Mouse (Mus musculus) G1E-ER4 (cell line): ENCODE measurements around the gene Pitx3. TPM values are rescaled to one million over a fixed set of nuclear protein-coding genes. Genes with fewer than 3 reads are reported as not detected.

Experiments used
- GATA1 ChIP-seq: IDR thresholded peaks from one replicate; pipeline ENCODE4 v1.8.0; 2012; ENCODE audit warnings: low read length, inconsistent platforms
- polyA plus RNA-seq: library from polyadenylated mRNA; stranded (reverse); fragments of >175 nt; gene quantifications from 2 replicates; pipeline ENCODE4 v1.2.3, GENCODE M21; 2012

Gene Pitx3
- polyA plus RNA-seq, 1 experiment = not detected

- TF ChIP-seq GATA1 = no peak
Observed at GRCm38 (mm10) chr19:46136639-46137580, 11.2 kb downstream of the Pitx3 start.

GRCm38 (mm10) chr19:46135789-46136638 is 12.1 kb downstream of the Pitx3 start:
- no peak for TF ChIP-seq GATA1

DNA sequence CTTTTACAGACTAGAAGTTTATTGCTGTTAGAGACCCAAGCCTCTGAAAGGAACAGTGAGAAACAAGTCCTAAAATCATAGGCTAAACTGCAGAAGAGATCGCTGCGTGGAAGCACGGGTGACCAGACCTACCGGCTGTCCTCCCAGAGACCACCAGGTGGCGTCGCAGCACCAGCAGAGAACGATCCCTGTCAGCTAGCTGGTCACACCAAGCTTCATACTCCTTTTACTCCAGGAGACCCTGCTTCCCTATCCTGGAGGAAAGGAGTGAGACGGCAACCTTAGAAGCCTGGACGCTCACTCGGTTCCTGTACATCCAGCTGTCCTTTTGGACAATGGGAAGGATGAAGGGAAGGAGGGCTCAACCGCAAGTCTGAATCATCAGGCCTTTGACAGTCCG is 12.8 kb downstream of the Pitx3 start:
- TF ChIP-seq GATA1 = no peak

- TF ChIP-seq GATA1 = no peak
Observed at GRCm38 (mm10) chr19:46132577-46132976, 15.5 kb downstream of the Pitx3 start.

- TF ChIP-seq GATA1 = no peak
Observed at GRCm38 (mm10) chr19:46131694-46132525, 16.2 kb downstream of the Pitx3 start, which contains the start of gene Elovl3. Gene Elovl3, plus strand, starts transcription at chr19:46131897.

GRCm38 (mm10) chr19:46131283-46131682 is 16.8 kb downstream of the Pitx3 start:
- no peak for TF ChIP-seq GATA1

DNA sequence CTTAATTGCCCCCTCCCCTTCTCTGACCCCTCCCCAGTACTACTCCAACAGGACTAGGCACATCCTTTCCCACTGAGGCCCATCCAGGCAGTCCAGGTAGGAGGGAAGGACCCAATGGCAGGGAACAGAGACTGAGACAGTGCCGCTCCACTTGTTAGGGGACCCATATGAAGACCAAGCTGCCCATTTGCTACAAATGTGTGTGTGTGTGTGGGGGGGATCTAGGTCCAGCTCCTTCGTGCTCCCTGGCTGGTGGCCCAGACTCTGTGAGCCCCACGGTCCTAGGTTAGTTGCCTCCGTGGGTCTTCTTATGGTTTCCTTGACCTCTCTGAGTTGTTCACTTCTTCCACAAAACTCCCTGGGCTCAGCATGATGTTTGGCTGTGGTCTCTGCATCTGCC is 21.8 kb downstream of the Pitx3 start:
- TF ChIP-seq GATA1 = no peak

DNA sequence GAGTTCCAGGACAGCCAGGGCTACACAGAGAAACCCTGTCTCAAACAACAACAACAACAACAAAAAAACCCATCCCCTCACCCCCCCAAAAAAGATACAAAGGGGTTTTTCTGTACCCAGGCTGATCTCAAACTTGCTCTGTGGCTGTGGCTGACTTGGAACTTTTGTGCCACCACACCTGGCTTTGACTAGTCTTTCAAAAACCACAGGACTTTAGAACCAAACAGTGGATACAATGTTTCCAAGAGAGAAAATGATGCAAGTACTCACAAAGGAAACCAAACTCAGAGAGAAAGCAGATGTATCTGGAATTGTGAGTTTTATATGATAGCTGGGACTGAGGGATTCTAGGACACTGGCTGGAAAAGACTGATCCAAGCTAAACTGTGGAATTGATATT is 23.5 kb downstream of the Pitx3 start:
- TF ChIP-seq GATA1 = no peak

- TF ChIP-seq GATA1 = no peak
Observed at GRCm38 (mm10) chr19:46123876-46124275, 24.2 kb downstream of the Pitx3 start.

- no peak for TF ChIP-seq GATA1
Observed at GRCm38 (mm10) chr19:46120872-46121271, 27.3 kb downstream of the Pitx3 start.

- TF ChIP-seq GATA1 = no peak
Observed at GRCm38 (mm10) chr19:46119458-46119857, 28.7 kb downstream of the Pitx3 start.

DNA sequence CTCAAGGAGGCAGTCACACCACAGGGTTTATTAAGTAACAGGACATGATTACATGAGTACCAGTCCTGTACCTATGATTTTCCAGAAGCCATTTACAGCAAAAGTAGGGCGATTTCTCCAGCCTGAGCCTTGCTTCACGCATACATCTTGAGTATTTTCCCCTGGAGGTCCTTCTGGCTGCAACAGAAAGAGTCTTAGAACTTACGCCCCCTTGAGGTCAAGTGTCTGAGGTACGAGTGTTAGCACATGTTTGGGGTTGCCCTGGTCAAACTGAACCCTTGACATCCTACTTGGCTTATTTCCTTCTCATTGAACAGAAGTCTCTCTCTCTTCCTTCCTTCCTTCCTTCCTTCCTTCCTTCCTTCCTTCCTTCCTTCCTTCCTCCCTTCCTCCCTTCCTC is 33.5 kb downstream of the Pitx3 start:
- TF ChIP-seq GATA1 = no peak

DNA sequence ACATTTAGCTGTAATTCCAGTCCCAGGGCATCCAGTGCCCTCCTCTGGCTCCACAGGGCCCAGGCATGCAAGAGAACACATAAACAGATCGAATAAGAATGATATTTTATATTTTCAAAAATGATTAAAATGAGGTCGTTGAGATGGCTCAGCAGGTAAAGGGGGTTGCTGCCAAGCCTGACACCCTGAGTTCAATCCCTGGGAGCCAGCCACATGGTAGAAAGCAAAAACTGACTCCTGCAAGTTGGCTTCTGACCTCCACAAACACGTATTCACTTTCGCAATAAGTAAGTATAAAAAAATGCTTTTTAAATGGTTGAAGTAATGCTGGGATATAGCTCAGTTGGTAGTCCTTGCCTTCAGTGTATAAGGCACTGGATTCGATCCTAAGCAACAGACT is 37.3 kb downstream of the Pitx3 start:
- TF ChIP-seq GATA1 = no peak

- no peak for TF ChIP-seq GATA1
Observed at GRCm38 (mm10) chr19:46110214-46110613, 37.9 kb downstream of the Pitx3 start.

DNA sequence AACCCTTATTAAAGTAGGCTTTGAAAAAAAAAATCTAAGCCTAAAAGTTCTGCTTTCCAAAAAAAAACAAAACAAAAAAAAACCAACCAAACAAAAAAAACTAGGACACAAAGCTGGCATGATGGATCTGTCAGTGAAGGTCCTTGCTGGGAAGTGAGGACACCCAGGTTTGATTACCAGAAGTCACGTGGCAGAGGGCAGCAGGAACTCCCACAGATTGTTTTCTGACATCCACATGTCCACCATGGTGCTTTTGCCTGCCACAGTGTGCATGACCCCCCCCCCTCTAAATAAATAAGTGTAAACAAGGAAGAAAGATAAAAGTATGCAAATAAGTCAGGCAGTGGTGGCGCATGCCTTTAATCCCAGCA is 44.0 kb downstream of the Pitx3 start:
- TF ChIP-seq GATA1 = no peak
